Mouse (Mus musculus): ENCODE data around the gene Wipf3.

The Wipf3 gene

GRCm38 (mm10) chr6:54429447-54430194 lies at the start of gene Wipf3:
Wipf3 (plus strand) TSS chr6:54429603.
- in situ Hi-C loops (cut with MboI) = no loop called here

- in situ Hi-C loops (cut with MboI) = no loop called here
Measured at GRCm38 (mm10) chr6:54382636-54383035, 46.8 kb upstream of the Wipf3 start.

- in situ Hi-C loops (cut with MboI) = no loop called here
Measured at GRCm38 (mm10) chr6:54383893-54384524, 45.4 kb upstream of the Wipf3 start.

- in situ Hi-C loops (cut with MboI) = no loop called here
Measured at GRCm38 (mm10) chr6:54384777-54385176, 44.6 kb upstream of the Wipf3 start.

- in situ Hi-C loops (cut with MboI) = no loop called here
Measured at GRCm38 (mm10) chr6:54386429-54386828, 43.0 kb upstream of the Wipf3 start.

GRCm38 (mm10) chr6:54387044-54387443 lies 42.4 kb upstream of the Wipf3 start:
- in situ Hi-C loops (cut with MboI) = no loop called here

GRCm38 (mm10) chr6:54387751-54388150 lies 41.7 kb upstream of the Wipf3 start:
- in situ Hi-C loops (cut with MboI) = no loop called here

- in situ Hi-C loops (cut with MboI) = no loop called here
Measured at GRCm38 (mm10) chr6:54388690-54389275, 40.6 kb upstream of the Wipf3 start.

GRCm38 (mm10) chr6:54391765-54392164 lies 37.6 kb upstream of the Wipf3 start:
- in situ Hi-C loops (cut with MboI) = no loop called here

- in situ Hi-C loops (cut with MboI) = no loop called here
Measured at GRCm38 (mm10) chr6:54393886-54394285, 35.5 kb upstream of the Wipf3 start.

- in situ Hi-C loops (cut with MboI) = no loop called here
Measured at GRCm38 (mm10) chr6:54399194-54399923, 30.0 kb upstream of the Wipf3 start.

- in situ Hi-C loops (cut with MboI) = no loop called here
Measured at GRCm38 (mm10) chr6:54401503-54401902, 27.9 kb upstream of the Wipf3 start.

- in situ Hi-C loops (cut with MboI) = no loop called here
Measured at GRCm38 (mm10) chr6:54404916-54405315, 24.5 kb upstream of the Wipf3 start.

- in situ Hi-C loops (cut with MboI) = no loop called here
Measured at GRCm38 (mm10) chr6:54406116-54406515, 23.3 kb upstream of the Wipf3 start.

GRCm38 (mm10) chr6:54409271-54409670 lies 20.1 kb upstream of the Wipf3 start:
- in situ Hi-C loops (cut with MboI) = no loop called here

GRCm38 (mm10) chr6:54410451-54410850 lies 19.0 kb upstream of the Wipf3 start:
- in situ Hi-C loops (cut with MboI) = no loop called here

- in situ Hi-C loops (cut with MboI) = no loop called here
Measured at GRCm38 (mm10) chr6:54411591-54411990, 17.8 kb upstream of the Wipf3 start.

GRCm38 (mm10) chr6:54412879-54413278 lies 16.5 kb upstream of the Wipf3 start:
- in situ Hi-C loops (cut with MboI) = no loop called here

GRCm38 (mm10) chr6:54425230-54425629 lies 4.2 kb upstream of the Wipf3 start:
- in situ Hi-C loops (cut with MboI) = no loop called here

GRCm38 (mm10) chr6:54428850-54429446 lies 455 bp upstream of the Wipf3 start:
- in situ Hi-C loops (cut with MboI) = no loop called here

GRCm38 (mm10) chr6:54430221-54430620 lies 818 bp downstream of the Wipf3 start:
- in situ Hi-C loops (cut with MboI) = no loop called here

GRCm38 (mm10) chr6:54431761-54432160 lies 2.4 kb downstream of the Wipf3 start:
- in situ Hi-C loops (cut with MboI) = no loop called here

Data from mature B cell (primary cell).